Comparison of ENCODE assay signal across 14 mouse cellular contexts in the genomic region with DNA sequence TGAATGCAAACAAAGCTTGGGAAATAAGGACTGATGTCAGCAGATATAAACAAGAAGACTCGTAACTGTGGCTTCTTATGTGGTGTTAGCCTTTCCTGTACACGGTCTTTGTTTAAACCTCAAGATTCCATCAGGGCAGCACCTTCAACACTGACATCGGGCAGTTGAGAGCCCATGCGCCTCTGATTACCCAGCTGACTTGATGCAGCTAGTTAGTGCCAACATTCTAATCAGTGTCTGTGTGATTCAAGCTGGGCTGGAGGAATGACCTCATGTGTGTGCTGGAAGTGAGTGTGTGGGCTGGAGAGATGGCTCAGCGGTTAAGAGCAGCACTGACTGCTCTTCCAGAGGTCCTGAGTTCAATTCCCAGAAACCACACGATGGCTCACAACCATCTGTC.
DNase-seq lines count a peak whose midpoint lies in the region; ATAC-seq lines count a peak whose summit lies in the region.
"Had no signal": no experiment of that assay in that cellular context is flagged by ENCODE, and none has a peak within 500 bp of the region (broad histone marks: within the 10 kb centered on the region; RNA-seq: fewer than 3 reads in every experiment).

No protein-coding gene starts in this region.

- H3K4me1 ChIP-seq in kidney, embryonic 15.5 days: peaks cover 31% of the 10 kb centered on the region

- peak overlapping the region; percentile 89; the same call in 1 of the 2 replicates for H3K27ac ChIP-seq in kidney, embryonic 15.5 days

- H3K27me3 ChIP-seq in kidney, embryonic 15.5 days: no peaks in the 10 kb centered on the region

- H3K9me3 ChIP-seq in kidney, embryonic 15.5 days (replicated peaks): no peaks in the 10 kb centered on the region

- DNase-seq in adrenal gland, postnatal 14 days: peak; percentile 20
- DNase-seq in adrenal gland, adult 2 months: no peak
- no peak for DNase-seq in kidney, postnatal 25 days
- peak; percentile 84 for DNase-seq in Muller cell, postnatal 12 days (ENCODE audit: inconsistent ontology term)
- DNase-seq in retina, embryonic 14.5 days (ENCODE audit: low spot score): peak; percentile 31
- DNase-seq in right cerebral cortex, adult 2 months (ENCODE audit: low spot score in 2 of 2): no peak
- DNase-seq: cerebellum, adult 2 months; gastrocnemius, postnatal 14 days; heart, postnatal 14 days; layer of hippocampus, adult 9-11 months; right cerebral cortex, postnatal 14 days had no signal

- no peaks in the 10 kb centered on the region for H3K36me3 ChIP-seq in kidney, embryonic 15.5 days

- ATAC-seq in kidney, embryonic 15.5 days (replicated peaks; ENCODE audit: low FRiP score): no peak
- ATAC-seq in megakaryocyte-erythroid progenitor cell, adult 5-6 weeks (replicated peaks; ENCODE audit: low FRiP score, low TSS enrichment, poor library complexity, severe bottlenecking): no peak

- no peak overlapping the region for H3K4me2 ChIP-seq in kidney, embryonic 15.5 days

- WGBS in kidney, embryonic 15.5 days: 81% methylated on average over 6 of the region's 6 CpGs

- no peak overlapping the region for H3K4me3 ChIP-seq in kidney, embryonic 15.5 days (replicated peaks)
- H3K4me3 ChIP-seq: erythroblast, embryonic 14.5 days had no signal

- H3K9ac ChIP-seq in kidney, embryonic 15.5 days: no peak overlapping the region

Comparison
In these comparisons a context has a peak if more than half of its experiments do, and no peak if none do; other contexts are left out.
1. DNase-seq: peak in adrenal gland, postnatal 14 days (single experiment), Muller cell, postnatal 12 days (single experiment) and retina, embryonic 14.5 days (single experiment); none in adrenal gland, adult 2 months (single experiment), kidney, postnatal 25 days (0 of 2) and right cerebral cortex, adult 2 months (0 of 2).